Mouse (Mus musculus) thymus, adult 2 months (tissue): ENCODE measurements around the gene Gm5737.

Experiments
- CTCF ChIP-seq: fragments of 200-500 bp; IDR thresholded peaks from 2 replicates; pipeline ENCODE4 v1.5.1; 2012; ENCODE audit warnings: mild to moderate bottlenecking, control low read depth, low read length, moderate library complexity, borderline replicate concordance; ENCODE audit not compliant: control insufficient read depth, poor library complexity, insufficient read depth; ENCODE audit errors: extremely low read depth
- POLR2A ChIP-seq: fragments of 200-500 bp; IDR thresholded peaks from 2 replicates; pipeline ENCODE4 v1.6.1; 2012; ENCODE audit warnings: mild to moderate bottlenecking, low read length, control low read depth, moderate library complexity; ENCODE audit not compliant: control insufficient read depth, poor library complexity, insufficient read depth; ENCODE audit errors: extremely low read depth

GRCm38 (mm10) chr7:120865100-120865499 lies 52.9 kb downstream of the Gm5737 start:
- TF ChIP-seq POLR2A = no peak
- TF ChIP-seq CTCF = no peak
